Mouse (Mus musculus) E14TG2a.4 (cell line): ENCODE data around the gene Smarcal1.

ENCODE experiments used
- CTCF ChIP-seq: conservative IDR thresholded peaks from 2 replicates; pipeline ENCODE4 v1.5.1; 2014; ENCODE audit warnings: low read length
- POU5F1 ChIP-seq: IDR thresholded peaks from 2 replicates; pipeline ENCODE4 v1.6.1; 2014; ENCODE audit warnings: low read length, borderline replicate concordance

GRCm38 (mm10) chr1:72535725-72536571, 47.1 kb upstream of the Smarcal1 start:
- TF ChIP-seq CTCF (no peak), POU5F1 (no peak)
